Mouse (Mus musculus): ENCODE data around the gene Ccr9.

Gene Ccr9

GRCm38 (mm10) chr9:123678327-123679105 is at the start of gene Ccr9, which contains the start of gene Slc6a20a:
TSS of gene Ccr9 (plus strand) at chr9:123678439.
TSS of gene Slc6a20a (minus strand) at chr9:123678885.
- Histone ChIP-seq H3K4me3 (replicated peaks; ENCODE audit: low read length) (peak within 1 kb of the TSS; percentile 74), H3K9me3 (ENCODE audit: low read length) (no peaks in the 10 kb centered on the region), H3K36me3 (ENCODE audit: insufficient read depth, low read length) (no peaks in the 10 kb centered on the region), H3K4me1 (replicated peaks; ENCODE audit: low read depth, low read length) (peaks cover 11% of the 10 kb centered on the region), H3K27me3 (ENCODE audit: insufficient read depth, low read length) (peaks cover 71% of the 10 kb centered on the region)
- no peak for TF ChIP-seq NANOG (IDR thresholded peaks at IDR 0.05; ENCODE audit: borderline replicate concordance, low read length)
- no peak for TF ChIP-seq CTCF (conservative IDR thresholded peaks at IDR 0.05; ENCODE audit: low read length)
- no peak for TF ChIP-seq POU5F1 (IDR thresholded peaks at IDR 0.05; ENCODE audit: borderline replicate concordance, low read length)

- Histone ChIP-seq H3K36me3 (ENCODE audit: insufficient read depth, low read length) (no peaks in the 10 kb centered on the region), H3K4me3 (replicated peaks; ENCODE audit: low read length) (no peak overlapping the region), H3K9me3 (ENCODE audit: low read length) (no peaks in the 10 kb centered on the region), H3K27me3 (ENCODE audit: insufficient read depth, low read length) (no peaks in the 10 kb centered on the region), H3K4me1 (replicated peaks; ENCODE audit: low read depth, low read length) (no peaks in the 10 kb centered on the region)
- TF ChIP-seq NANOG (IDR thresholded peaks at IDR 0.05; ENCODE audit: borderline replicate concordance, low read length) (no peak), CTCF (conservative IDR thresholded peaks at IDR 0.05; ENCODE audit: low read length) (no peak), POU5F1 (IDR thresholded peaks at IDR 0.05; ENCODE audit: borderline replicate concordance, low read length) (no peak)
These were observed 46.6 kb upstream of the Ccr9 start for GRCm38 (mm10) chr9:123631666-123632065.

- no peaks in the 10 kb centered on the region for H3K27me3 ChIP-seq (ENCODE audit: insufficient read depth, low read length)
- no peaks in the 10 kb centered on the region for H3K4me1 ChIP-seq (replicated peaks; ENCODE audit: low read depth, low read length)
- H3K4me3 ChIP-seq (replicated peaks; ENCODE audit: low read length) = no peak within 1 kb of the TSS
- TF ChIP-seq CTCF (conservative IDR thresholded peaks at IDR 0.05; ENCODE audit: low read length) (no peak), NANOG (IDR thresholded peaks at IDR 0.05; ENCODE audit: borderline replicate concordance, low read length) (no peak), POU5F1 (IDR thresholded peaks at IDR 0.05; ENCODE audit: borderline replicate concordance, low read length) (no peak)
- H3K36me3 ChIP-seq (ENCODE audit: insufficient read depth, low read length) = no peaks in the 10 kb centered on the region
- H3K9me3 ChIP-seq (ENCODE audit: low read length) = no peaks in the 10 kb centered on the region
These were observed 46.0 kb upstream of the Ccr9 start, which contains the start of gene Slc6a20b for GRCm38 (mm10) chr9:123632281-123632680. TSS of gene Slc6a20b (minus strand) at chr9:123632565.

- H3K36me3 ChIP-seq (ENCODE audit: insufficient read depth, low read length) = no peaks in the 10 kb centered on the region
- no peak overlapping the region for H3K4me3 ChIP-seq (replicated peaks; ENCODE audit: low read length)
- no peaks in the 10 kb centered on the region for H3K4me1 ChIP-seq (replicated peaks; ENCODE audit: low read depth, low read length)
- no peaks in the 10 kb centered on the region for H3K27me3 ChIP-seq (ENCODE audit: insufficient read depth, low read length)
- no peaks in the 10 kb centered on the region for H3K9me3 ChIP-seq (ENCODE audit: low read length)
- TF ChIP-seq CTCF (conservative IDR thresholded peaks at IDR 0.05; ENCODE audit: low read length) = no peak
- TF ChIP-seq NANOG (IDR thresholded peaks at IDR 0.05; ENCODE audit: borderline replicate concordance, low read length) = no peak
- no peak for TF ChIP-seq POU5F1 (IDR thresholded peaks at IDR 0.05; ENCODE audit: borderline replicate concordance, low read length)
These were observed 45.2 kb upstream of the Ccr9 start for GRCm38 (mm10) chr9:123632993-123633392.

- Histone ChIP-seq H3K4me3 (replicated peaks; ENCODE audit: low read length) (no peak overlapping the region), H3K27me3 (ENCODE audit: insufficient read depth, low read length) (no peaks in the 10 kb centered on the region), H3K9me3 (ENCODE audit: low read length) (no peaks in the 10 kb centered on the region), H3K4me1 (replicated peaks; ENCODE audit: low read depth, low read length) (no peaks in the 10 kb centered on the region), H3K36me3 (ENCODE audit: insufficient read depth, low read length) (no peaks in the 10 kb centered on the region)
- no peak for TF ChIP-seq CTCF (conservative IDR thresholded peaks at IDR 0.05; ENCODE audit: low read length)
- no peak for TF ChIP-seq NANOG (IDR thresholded peaks at IDR 0.05; ENCODE audit: borderline replicate concordance, low read length)
- no peak for TF ChIP-seq POU5F1 (IDR thresholded peaks at IDR 0.05; ENCODE audit: borderline replicate concordance, low read length)
These were observed 41.5 kb upstream of the Ccr9 start for GRCm38 (mm10) chr9:123636771-123637170.

- Histone ChIP-seq H3K9me3 (ENCODE audit: low read length) (no peaks in the 10 kb centered on the region), H3K36me3 (ENCODE audit: insufficient read depth, low read length) (no peaks in the 10 kb centered on the region), H3K4me3 (replicated peaks; ENCODE audit: low read length) (no peak overlapping the region), H3K4me1 (replicated peaks; ENCODE audit: low read depth, low read length) (no peaks in the 10 kb centered on the region), H3K27me3 (ENCODE audit: insufficient read depth, low read length) (no peaks in the 10 kb centered on the region)
- no peak for TF ChIP-seq NANOG (IDR thresholded peaks at IDR 0.05; ENCODE audit: borderline replicate concordance, low read length)
- TF ChIP-seq CTCF (conservative IDR thresholded peaks at IDR 0.05; ENCODE audit: low read length) = no peak
- TF ChIP-seq POU5F1 (IDR thresholded peaks at IDR 0.05; ENCODE audit: borderline replicate concordance, low read length) = no peak
These were observed 40.0 kb upstream of the Ccr9 start for GRCm38 (mm10) chr9:123638231-123638630.

GRCm38 (mm10) chr9:123638668-123639089 is 39.6 kb upstream of the Ccr9 start:
- no peak overlapping the region for H3K4me3 ChIP-seq (replicated peaks; ENCODE audit: low read length)
- H3K36me3 ChIP-seq (ENCODE audit: insufficient read depth, low read length) = no peaks in the 10 kb centered on the region
- H3K4me1 ChIP-seq (replicated peaks; ENCODE audit: low read depth, low read length) = no peaks in the 10 kb centered on the region
- no peaks in the 10 kb centered on the region for H3K27me3 ChIP-seq (ENCODE audit: insufficient read depth, low read length)
- H3K9me3 ChIP-seq (ENCODE audit: low read length) = no peaks in the 10 kb centered on the region
- TF ChIP-seq CTCF (conservative IDR thresholded peaks at IDR 0.05; ENCODE audit: low read length) (peak; percentile 47), NANOG (IDR thresholded peaks at IDR 0.05; ENCODE audit: borderline replicate concordance, low read length) (no peak), POU5F1 (IDR thresholded peaks at IDR 0.05; ENCODE audit: borderline replicate concordance, low read length) (no peak)

- H3K4me3 ChIP-seq (replicated peaks; ENCODE audit: low read length) = no peak overlapping the region
- H3K4me1 ChIP-seq (replicated peaks; ENCODE audit: low read depth, low read length) = no peaks in the 10 kb centered on the region
- TF ChIP-seq CTCF (conservative IDR thresholded peaks at IDR 0.05; ENCODE audit: low read length) = no peak
- TF ChIP-seq POU5F1 (IDR thresholded peaks at IDR 0.05; ENCODE audit: borderline replicate concordance, low read length) = no peak
- no peak for TF ChIP-seq NANOG (IDR thresholded peaks at IDR 0.05; ENCODE audit: borderline replicate concordance, low read length)
- no peaks in the 10 kb centered on the region for H3K9me3 ChIP-seq (ENCODE audit: low read length)
- H3K36me3 ChIP-seq (ENCODE audit: insufficient read depth, low read length) = no peaks in the 10 kb centered on the region
- H3K27me3 ChIP-seq (ENCODE audit: insufficient read depth, low read length) = no peaks in the 10 kb centered on the region
These were observed 38.1 kb upstream of the Ccr9 start for GRCm38 (mm10) chr9:123640106-123640505.
